Mouse (Mus musculus): ENCODE measurements around the gene Ogfod2.

The Ogfod2 gene

GRCm38 (mm10) chr5:124095077-124095581 is 17.0 kb upstream of the Ogfod2 start:
- no peak for DNase-seq (ENCODE audit: low read depth, low spot score)

DNA sequence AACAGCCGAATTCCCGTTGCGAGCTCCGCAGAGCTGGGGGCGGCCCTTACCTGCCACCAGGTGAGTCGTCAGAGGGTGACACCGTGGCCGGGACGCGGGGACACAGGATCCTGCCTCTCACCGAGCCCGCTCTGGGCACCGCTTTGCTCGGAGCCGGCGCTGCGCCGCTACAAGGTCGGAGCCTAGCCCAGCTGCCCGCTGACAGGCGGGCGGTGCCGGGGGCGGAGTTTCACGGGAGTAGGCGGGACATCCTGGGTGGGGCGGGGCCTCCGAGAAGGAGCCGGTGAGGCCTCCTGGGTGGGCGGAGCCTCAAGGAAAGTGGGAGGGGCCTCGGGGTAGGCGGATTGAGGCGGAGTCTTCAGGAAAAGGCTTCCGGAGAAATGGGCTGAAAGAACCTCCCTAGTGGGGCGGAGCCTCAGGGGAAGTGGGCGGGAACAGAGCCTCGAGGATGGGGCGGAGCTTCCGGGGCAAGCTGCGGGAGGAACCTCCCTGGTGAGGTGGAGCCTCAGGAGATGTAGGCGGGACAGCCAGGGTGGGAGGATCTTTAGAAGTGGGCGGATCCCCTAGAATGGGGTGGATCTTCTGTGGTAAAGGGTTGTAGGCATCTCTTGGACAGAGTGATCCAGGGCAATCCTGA is 16.4 kb upstream of the Ogfod2 start, which contains the start of gene Abcb9:
Abcb9 (minus strand) TSS at position 203 of the 637 bp plus-strand sequence.
- peak; percentile 98 for DNase-seq (ENCODE audit: low read depth, low spot score)

GRCm38 (mm10) chr5:124098923-124099322 is 13.2 kb upstream of the Ogfod2 start:
- DNase-seq (ENCODE audit: low read depth, low spot score), result no peak

DNA sequence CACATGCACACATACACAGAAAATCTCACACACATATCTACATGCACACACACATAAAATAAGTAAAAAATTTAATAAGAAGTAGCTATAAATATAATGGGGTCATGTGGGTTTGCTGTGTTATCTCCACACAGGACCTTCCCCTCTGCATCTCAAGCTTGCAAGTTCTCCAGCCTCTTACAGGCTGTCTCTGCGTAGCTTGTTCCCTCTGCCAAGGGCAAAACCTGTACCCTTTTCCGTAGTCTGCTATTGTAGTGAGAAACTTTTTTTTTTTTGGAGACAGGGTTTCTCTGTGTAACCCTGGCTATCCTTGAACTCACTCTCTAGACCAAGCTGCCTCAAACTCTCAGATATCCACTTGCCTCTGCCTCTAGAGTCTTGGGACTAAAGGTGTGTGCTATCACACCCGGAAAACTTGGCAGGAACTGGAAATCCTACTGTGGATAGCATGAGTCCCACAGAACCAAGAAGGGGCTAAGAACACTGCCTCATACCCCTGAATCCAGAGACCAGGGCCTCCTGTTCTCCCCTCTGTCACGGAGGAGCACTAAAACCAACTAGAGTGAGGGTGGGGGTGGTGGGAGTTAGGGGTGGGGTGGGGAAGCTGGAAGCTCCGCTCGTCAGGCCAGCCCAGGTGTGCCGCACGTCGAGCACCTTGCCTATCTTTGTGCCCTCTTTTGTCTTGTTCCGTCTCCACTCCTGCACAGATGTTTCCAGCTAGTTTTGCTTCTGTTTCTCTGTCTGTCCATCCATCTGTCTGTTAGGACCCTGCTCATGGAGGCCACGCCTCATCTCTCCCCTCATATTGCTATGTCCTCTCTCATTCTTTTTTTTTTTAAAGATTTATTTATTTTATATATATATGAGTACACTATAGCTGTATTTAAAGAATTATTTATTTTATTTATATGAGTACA is 11.7 kb upstream of the Ogfod2 start:
- no peak for DNase-seq (ENCODE audit: low read depth, low spot score)

DNA sequence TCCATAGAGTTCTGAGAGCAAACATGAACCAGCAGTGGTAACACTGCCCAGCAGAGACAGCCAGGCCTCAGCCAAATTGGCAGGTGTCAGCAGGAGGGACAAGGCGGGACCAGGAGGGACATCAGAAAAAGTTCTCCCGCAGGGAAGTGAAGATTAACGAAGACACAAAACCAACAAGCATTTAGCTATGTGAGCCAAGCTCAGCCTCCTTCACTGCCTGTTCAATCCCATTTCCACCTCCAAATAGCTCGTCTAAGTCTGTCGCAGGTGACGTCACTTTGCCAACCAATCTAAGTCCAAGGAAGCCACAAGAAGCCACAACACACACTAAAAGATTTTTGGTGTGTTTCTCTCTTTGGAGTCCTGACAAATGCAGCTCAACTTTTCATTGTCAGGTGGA is 9.8 kb upstream of the Ogfod2 start:
- no peak for DNase-seq (ENCODE audit: low read depth, low spot score)

DNA sequence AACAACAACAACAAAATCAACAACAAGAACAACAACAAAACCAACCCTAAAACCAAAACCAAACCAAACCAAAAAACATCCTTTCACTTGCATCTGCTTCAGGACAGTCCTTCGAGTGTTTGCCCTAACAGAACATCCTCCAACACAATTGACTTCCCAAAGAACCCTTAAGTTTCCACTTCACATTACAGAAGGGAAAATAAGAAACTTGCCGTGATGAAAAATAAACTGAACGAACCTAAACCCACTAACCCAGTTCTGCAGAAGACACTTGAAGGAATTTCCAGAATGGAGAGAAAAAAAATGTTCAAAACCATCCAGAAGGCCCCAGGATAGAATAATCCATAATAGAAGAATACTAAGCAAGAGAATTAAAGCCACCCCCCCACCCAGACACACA is 9.1 kb upstream of the Ogfod2 start:
- no peak for DNase-seq (ENCODE audit: low read depth, low spot score)

GRCm38 (mm10) chr5:124103552-124103951 is 8.5 kb upstream of the Ogfod2 start:
- no peak for DNase-seq (ENCODE audit: low read depth, low spot score)

DNA sequence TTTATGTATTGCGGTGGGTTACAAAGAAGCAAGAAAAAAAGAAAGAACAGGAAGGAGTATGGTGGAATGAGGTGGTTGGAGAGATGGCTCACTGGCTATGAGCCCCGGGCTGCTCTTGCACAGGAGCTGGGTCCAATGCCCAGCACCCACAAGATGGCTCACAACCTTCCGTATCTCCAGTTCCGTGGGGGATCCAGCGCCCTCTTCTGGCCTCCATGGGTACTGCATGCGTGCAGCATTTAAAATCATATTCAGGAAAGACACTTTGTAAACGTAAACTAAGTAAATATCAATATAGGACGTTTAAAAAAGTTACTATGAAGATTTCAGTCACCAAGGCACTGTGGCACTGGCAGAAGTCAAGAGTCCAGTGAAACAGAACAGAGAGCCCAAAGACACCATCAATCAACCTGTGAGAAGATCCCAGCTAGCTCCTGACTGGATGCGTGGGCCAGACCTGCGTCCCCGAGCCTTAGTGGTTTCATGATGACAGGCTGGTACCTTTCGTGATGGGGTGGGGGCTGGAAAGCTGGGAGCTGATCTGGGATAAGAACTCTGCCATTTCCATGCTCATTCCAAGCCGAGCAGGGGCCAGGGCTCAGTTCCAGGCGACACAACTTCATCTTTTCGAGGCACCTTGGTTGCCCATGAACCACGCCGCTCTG is 888 bp upstream of the Ogfod2 start:
- DNase-seq (ENCODE audit: low read depth, low spot score), result no peak

- DNase-seq (ENCODE audit: low read depth, low spot score), result no peak
Observed at GRCm38 (mm10) chr5:124112531-124112930, 434 bp downstream of the Ogfod2 start.

GRCm38 (mm10) chr5:124113030-124113429 is 933 bp downstream of the Ogfod2 start:
- DNase-seq (ENCODE audit: low read depth, low spot score), result peak; percentile 69

DNA sequence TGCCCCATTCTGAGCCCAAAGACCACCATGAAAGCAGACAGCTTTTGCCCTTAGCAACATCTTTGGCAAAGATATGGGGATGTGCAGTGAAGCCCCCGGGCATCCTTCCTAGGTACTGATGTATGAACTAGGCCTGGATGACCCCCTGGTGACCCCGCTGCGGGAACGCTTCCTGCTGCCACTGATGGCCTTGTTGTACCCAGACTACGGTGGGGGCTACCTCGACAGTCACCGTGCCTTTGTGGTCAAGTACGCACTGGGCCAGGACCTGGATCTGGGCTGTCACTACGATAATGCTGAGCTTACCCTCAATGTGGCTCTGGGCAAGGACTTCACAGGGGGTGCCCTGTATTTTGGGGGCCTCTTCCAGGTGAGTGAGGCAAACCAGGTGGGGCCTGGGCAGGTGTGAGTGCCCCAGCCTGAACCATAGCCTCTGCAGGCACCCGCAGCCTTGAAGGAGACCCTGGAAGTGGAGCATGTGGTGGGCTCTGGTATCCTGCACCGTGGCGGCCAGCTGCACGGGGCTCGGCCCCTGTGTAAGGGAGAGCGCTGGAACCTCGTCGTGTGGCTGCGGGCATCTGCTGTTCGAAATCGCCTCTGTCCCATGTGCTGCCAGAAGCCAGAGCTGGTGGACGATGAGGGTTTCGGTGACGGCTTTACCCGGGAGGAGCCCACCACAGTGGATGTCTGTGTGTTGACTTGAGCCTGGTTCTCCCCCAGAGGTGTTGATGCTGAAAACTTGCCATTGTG is 2.4 kb downstream of the Ogfod2 start:
- no peak for DNase-seq (ENCODE audit: low read depth, low spot score)

- no peak for DNase-seq (ENCODE audit: low read depth, low spot score)
Observed at GRCm38 (mm10) chr5:124115531-124115930, 3.4 kb downstream of the Ogfod2 start.

GRCm38 (mm10) chr5:124115990-124116845 is 4.1 kb downstream of the Ogfod2 start, which contains the start of gene Arl6ip4:
TSS of gene Arl6ip4 (plus strand) at chr5:124116089.
- peak; percentile 86 for DNase-seq (ENCODE audit: low read depth, low spot score)

DNA sequence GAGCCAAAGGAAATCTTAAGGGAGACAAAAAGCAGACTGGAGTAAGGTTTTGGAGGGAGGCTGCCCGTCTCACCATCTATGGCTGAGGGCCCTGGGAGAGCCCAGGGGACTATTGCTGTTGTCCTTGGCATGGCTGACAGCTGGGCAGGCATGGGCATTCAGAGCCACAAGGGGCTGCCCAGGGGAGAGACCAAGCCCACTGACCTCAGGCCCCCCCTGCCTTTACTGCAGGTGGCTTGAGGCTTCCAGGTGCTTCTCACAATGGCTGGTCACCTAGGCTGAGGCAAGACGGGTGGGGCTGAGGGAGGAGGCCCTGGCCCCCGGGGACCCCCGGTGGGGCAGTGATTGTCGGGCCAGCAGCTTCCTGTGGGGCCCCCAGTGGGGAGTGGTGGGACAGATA is 7.1 kb downstream of the Ogfod2 start:
- DNase-seq (ENCODE audit: low read depth, low spot score), result no peak

- no peak for DNase-seq (ENCODE audit: low read depth, low spot score)
Observed at GRCm38 (mm10) chr5:124122357-124122756, 10.3 kb downstream of the Ogfod2 start.

- DNase-seq (ENCODE audit: low read depth, low spot score), result no peak
Observed at GRCm38 (mm10) chr5:124125093-124125492, 13.0 kb downstream of the Ogfod2 start.

DNA sequence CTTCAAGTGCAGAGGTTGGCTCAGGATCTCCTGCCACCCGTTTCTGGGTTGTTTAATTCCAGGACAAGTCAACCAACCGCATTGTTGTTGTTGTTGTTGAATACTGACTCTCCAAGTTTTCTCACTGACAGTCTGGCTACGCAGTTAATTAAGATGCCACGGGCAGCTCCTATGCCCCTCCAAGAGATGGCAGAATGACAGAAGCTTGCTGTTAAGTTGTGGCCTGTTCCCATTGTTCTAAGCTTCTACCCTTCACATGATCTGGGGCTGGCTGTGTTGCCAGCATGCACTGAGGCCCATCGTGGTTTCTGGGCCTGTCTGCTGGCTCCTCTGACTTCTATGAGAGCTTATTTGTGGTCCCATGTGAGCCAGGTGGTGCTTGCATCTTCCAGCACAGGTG is 22.2 kb downstream of the Ogfod2 start:
- no peak for DNase-seq (ENCODE audit: low read depth, low spot score)

DNA sequence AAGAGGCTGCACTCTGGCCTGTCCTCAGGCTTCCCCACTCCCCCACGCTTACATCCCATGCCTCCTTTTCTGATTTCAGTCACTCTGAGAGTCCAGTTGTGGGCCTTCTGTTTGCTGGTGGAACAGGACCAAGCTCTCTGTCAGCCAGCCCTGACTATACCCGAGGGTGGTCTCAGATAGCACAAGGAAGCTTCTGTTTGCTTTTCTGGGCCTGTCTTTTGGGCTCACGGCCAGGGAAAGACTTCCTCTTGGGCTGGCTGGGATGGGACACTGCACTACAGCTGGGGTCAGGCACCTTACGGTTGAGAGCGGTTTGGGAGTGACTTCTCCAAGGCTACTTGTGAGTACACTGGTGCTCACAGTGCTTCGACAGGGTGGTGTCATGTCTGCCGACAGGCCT is 26.0 kb downstream of the Ogfod2 start:
- DNase-seq (ENCODE audit: low read depth, low spot score), result no peak

- DNase-seq (ENCODE audit: low read depth, low spot score), result no peak
Observed at GRCm38 (mm10) chr5:124149028-124149427, 36.9 kb downstream of the Ogfod2 start.

DNA sequence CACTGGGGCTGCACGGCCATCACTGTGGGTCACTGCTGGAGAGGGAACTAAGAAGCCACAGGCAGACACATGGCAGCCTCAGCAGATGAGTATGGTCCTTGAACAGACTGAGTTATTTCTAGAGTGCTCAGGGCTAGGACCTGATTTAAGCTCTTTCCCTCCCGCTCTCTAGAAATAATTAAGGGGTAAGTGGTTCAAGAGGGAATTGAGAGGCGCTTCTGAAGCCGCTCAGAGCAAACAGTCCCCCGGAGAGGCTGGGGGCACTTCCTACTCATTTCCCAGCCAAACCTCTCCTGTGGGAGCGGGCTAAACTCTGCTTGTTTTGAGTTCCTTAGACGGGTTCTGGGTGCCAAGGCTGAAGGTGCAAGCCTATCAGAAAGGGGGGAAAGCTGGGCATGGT is 38.8 kb downstream of the Ogfod2 start:
- no peak for DNase-seq (ENCODE audit: low read depth, low spot score)
